Mouse (Mus musculus): Measurements from ENCODE around the gene Mrps9. TPM values are rescaled to one million over a fixed set of nuclear protein-coding genes. Genes with fewer than 3 reads are reported as not detected.

The Mrps9 gene
- 27.0 and 44.4 TPM in 2 replicates for polyA plus RNA-seq (2011; ENCODE audit: insufficient read depth, insufficient read length, low replicate concordance, missing spikeins)

GRCm38 (mm10) chr1:42850663-42851397, at the start of gene Mrps9:
TSS of gene Mrps9 (plus strand) at chr1:42851233.
- peak; percentile 84; the same call in 1 of the 2 replicates for TF ChIP-seq POLR2A (IDR thresholded peaks at IDR 0.05; ENCODE audit: borderline replicate concordance, control insufficient read depth, low read depth, low read length)
- TF ChIP-seq CTCF (IDR thresholded peaks at IDR 0.05; ENCODE audit: control insufficient read depth, insufficient read depth, low read length) = no peak
- H3K27ac ChIP-seq (ENCODE audit: control insufficient read depth, insufficient read depth, low read depth, low read length, poor library complexity) = peak within 1 kb of the TSS; percentile 20; the same call in 1 of the 2 replicates
- H3K4me1 ChIP-seq (ENCODE audit: control insufficient read depth, insufficient read depth, low read length) = no peaks in the 10 kb centered on the region; the same call in 1 of the 2 replicates
- peak within 1 kb of the TSS; percentile 91 for H3K4me3 ChIP-seq (replicated peaks; ENCODE audit: control insufficient read depth, low read depth, low read length)
- WGBS = under 1% methylated on average over 23 of the region's 23 CpGs

GRCm38 (mm10) chr1:42813301-42813845, 37.7 kb upstream of the Mrps9 start:
- Histone ChIP-seq H3K4me1 (ENCODE audit: control insufficient read depth, insufficient read depth, low read length) (no peaks in the 10 kb centered on the region), H3K27ac (ENCODE audit: control insufficient read depth, insufficient read depth, low read depth, low read length, poor library complexity) (no peak overlapping the region), H3K4me3 (replicated peaks; ENCODE audit: control insufficient read depth, low read depth, low read length) (no peak overlapping the region)
- TF ChIP-seq CTCF (IDR thresholded peaks at IDR 0.05; ENCODE audit: control insufficient read depth, insufficient read depth, low read length) (no peak), POLR2A (IDR thresholded peaks at IDR 0.05; ENCODE audit: borderline replicate concordance, control insufficient read depth, low read depth, low read length) (no peak)
- 78% methylated on average over 6 of the region's 6 CpGs for WGBS

GRCm38 (mm10) chr1:42814798-42815619, 36.0 kb upstream of the Mrps9 start:
- no peak overlapping the region for H3K27ac ChIP-seq (ENCODE audit: control insufficient read depth, insufficient read depth, low read depth, low read length, poor library complexity)
- H3K4me1 ChIP-seq (ENCODE audit: control insufficient read depth, insufficient read depth, low read length) = no peaks in the 10 kb centered on the region
- H3K4me3 ChIP-seq (replicated peaks; ENCODE audit: control insufficient read depth, low read depth, low read length) = no peak overlapping the region
- WGBS = 83% methylated on average over 15 of the region's 15 CpGs
- TF ChIP-seq POLR2A (IDR thresholded peaks at IDR 0.05; ENCODE audit: borderline replicate concordance, control insufficient read depth, low read depth, low read length) (no peak), CTCF (IDR thresholded peaks at IDR 0.05; ENCODE audit: control insufficient read depth, insufficient read depth, low read length) (no peak)

GRCm38 (mm10) chr1:42851398-42851767, 350 bp downstream of the Mrps9 start:
- H3K27ac ChIP-seq (ENCODE audit: control insufficient read depth, insufficient read depth, low read depth, low read length, poor library complexity) = peak overlapping the region; percentile 20; the same call in 1 of the 2 replicates
- no peak for TF ChIP-seq CTCF (IDR thresholded peaks at IDR 0.05; ENCODE audit: control insufficient read depth, insufficient read depth, low read length)
- TF ChIP-seq POLR2A (IDR thresholded peaks at IDR 0.05; ENCODE audit: borderline replicate concordance, control insufficient read depth, low read depth, low read length) = no peak
- under 1% methylated on average over 21 of the region's 21 CpGs for WGBS
- H3K4me1 ChIP-seq (ENCODE audit: control insufficient read depth, insufficient read depth, low read length) = no peaks in the 10 kb centered on the region; the same call in 1 of the 2 replicates
- peak overlapping the region; percentile 91 for H3K4me3 ChIP-seq (replicated peaks; ENCODE audit: control insufficient read depth, low read depth, low read length)

GRCm38 (mm10) chr1:42851810-42852209, 777 bp downstream of the Mrps9 start:
- 6% methylated on average over 16 of the region's 16 CpGs for WGBS
- H3K27ac ChIP-seq (ENCODE audit: control insufficient read depth, insufficient read depth, low read depth, low read length, poor library complexity) = no peak overlapping the region
- no peaks in the 10 kb centered on the region; the same call in 1 of the 2 replicates for H3K4me1 ChIP-seq (ENCODE audit: control insufficient read depth, insufficient read depth, low read length)
- TF ChIP-seq POLR2A (IDR thresholded peaks at IDR 0.05; ENCODE audit: borderline replicate concordance, control insufficient read depth, low read depth, low read length) = no peak
- TF ChIP-seq CTCF (IDR thresholded peaks at IDR 0.05; ENCODE audit: control insufficient read depth, insufficient read depth, low read length) = no peak
- H3K4me3 ChIP-seq (replicated peaks; ENCODE audit: control insufficient read depth, low read depth, low read length) = peak overlapping the region; percentile 91

DNA sequence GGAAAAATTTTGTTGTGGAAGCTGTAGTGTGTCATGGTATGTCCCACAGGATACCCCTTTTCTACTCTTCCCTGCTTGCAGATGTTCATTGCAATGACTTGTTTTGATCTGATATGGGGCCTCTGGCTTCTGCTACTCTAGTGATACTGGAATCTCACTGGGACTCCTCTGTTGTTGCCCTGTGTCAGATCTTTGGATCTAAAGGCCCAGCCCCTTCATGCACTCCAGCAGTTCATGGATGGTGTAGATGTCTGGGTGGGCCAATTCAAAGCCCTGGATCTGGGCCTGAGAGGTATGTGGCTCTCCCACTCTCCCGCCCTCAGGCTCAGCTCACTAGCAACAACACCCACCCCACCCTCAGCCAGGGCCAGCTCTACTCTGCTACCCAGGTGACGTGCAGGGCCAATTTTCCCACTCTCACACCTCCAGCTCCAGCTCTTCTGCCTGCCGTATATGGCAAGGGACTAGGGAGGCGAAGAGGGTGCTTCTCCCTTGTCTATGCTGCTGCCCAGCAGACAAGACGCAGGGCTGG, 13.8 kb downstream of the Mrps9 start:
- Histone ChIP-seq H3K4me1 (ENCODE audit: control insufficient read depth, insufficient read depth, low read length) (peaks cover 3% of the 10 kb centered on the region; the same call in 1 of the 2 replicates), H3K4me3 (replicated peaks; ENCODE audit: control insufficient read depth, low read depth, low read length) (no peak overlapping the region), H3K27ac (ENCODE audit: control insufficient read depth, insufficient read depth, low read depth, low read length, poor library complexity) (no peak overlapping the region)
- 92% methylated on average over 5 of the region's 5 CpGs for WGBS
- TF ChIP-seq POLR2A (IDR thresholded peaks at IDR 0.05; ENCODE audit: borderline replicate concordance, control insufficient read depth, low read depth, low read length) (no peak), CTCF (IDR thresholded peaks at IDR 0.05; ENCODE audit: control insufficient read depth, insufficient read depth, low read length) (no peak)

DNA sequence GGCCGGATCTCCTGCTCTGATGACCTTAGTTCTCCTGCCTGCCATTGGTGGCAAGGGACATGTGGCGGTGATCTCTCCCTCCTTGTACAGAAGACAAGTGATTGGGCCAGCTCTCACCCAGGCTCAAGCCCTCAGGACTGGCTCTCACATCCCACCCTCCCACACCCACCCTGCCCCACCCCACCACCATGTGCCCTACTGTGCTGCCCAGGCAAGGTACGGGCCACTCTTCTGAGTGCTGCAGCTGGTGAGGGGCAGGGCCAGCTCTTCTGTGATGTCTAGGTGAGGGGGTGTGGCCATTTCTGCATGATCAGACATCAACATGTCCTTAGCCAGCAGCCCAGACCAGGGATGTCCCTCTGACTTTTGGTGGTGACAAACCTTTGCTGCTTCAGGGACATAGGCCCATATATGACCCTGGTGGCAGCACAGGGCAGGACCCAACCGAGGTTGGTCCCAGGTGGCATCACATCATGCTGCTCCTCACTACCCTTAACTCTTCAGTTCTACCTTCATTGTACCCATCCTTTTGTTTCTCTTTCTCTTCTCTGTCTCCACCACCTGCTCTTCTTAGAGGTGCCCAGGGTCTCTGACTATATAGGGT, 14.4 kb downstream of the Mrps9 start:
- Histone ChIP-seq H3K27ac (ENCODE audit: control insufficient read depth, insufficient read depth, low read depth, low read length, poor library complexity) (peak overlapping the region; percentile 4; the same call in 1 of the 2 replicates), H3K4me1 (ENCODE audit: control insufficient read depth, insufficient read depth, low read length) (peaks cover 3% of the 10 kb centered on the region; the same call in 1 of the 2 replicates), H3K4me3 (replicated peaks; ENCODE audit: control insufficient read depth, low read depth, low read length) (no peak overlapping the region)
- TF ChIP-seq CTCF (IDR thresholded peaks at IDR 0.05; ENCODE audit: control insufficient read depth, insufficient read depth, low read length) = no peak
- no peak for TF ChIP-seq POLR2A (IDR thresholded peaks at IDR 0.05; ENCODE audit: borderline replicate concordance, control insufficient read depth, low read depth, low read length)
- 84% methylated on average over 4 of the region's 4 CpGs for WGBS
